Mouse (Mus musculus) cerebellum, adult 11 months (tissue): ENCODE measurements around the gene Mki67.
A peak's percentile ranks its signal among the peaks of the same experiment; 100 is the strongest.

Experiments used
- DNase-seq: peaks from one replicate; pipeline ENCODE4 v3.0.0; 2022

Gene Mki67

DNA sequence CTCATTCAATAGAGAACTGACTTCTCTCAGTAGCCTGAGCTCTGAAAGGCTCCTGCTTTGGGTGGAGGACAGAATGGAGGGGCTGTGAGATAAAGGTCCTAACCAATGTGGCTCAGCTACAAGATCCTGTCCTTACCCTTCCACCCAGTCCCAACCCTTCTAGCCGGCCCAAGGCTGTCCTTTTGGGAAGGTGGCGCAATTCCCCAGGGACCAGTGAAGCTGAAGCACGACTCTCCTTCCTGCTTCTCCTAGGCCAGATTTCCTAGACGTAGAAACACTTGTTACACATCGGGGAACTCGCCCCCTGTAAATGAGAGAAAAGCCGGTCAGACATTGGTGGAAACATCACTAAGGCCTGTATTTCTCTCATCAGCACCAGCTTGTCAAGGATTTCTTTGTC, 52.0 kb downstream of the Mki67 start:
- DNase-seq: no peak

DNA sequence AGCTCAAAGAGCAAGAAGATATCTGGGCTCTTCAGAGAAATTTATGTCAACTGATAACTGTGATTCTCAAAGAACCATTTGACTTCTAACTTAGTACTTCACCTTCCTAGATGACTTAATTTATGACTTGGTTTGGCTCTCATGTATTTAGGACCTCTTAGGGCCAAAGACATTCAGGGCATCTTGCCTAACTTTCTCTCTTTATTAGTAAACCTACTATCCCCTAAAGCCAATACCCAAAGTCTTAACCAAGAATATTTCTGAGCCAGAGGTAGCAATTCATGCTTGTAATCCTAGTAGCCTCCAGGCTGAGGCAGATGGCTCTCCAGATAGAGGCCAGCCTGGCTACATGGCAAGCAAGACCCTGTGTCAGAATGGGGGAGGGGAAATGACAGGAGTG, 55.8 kb downstream of the Mki67 start:
- DNase-seq: no peak

DNA sequence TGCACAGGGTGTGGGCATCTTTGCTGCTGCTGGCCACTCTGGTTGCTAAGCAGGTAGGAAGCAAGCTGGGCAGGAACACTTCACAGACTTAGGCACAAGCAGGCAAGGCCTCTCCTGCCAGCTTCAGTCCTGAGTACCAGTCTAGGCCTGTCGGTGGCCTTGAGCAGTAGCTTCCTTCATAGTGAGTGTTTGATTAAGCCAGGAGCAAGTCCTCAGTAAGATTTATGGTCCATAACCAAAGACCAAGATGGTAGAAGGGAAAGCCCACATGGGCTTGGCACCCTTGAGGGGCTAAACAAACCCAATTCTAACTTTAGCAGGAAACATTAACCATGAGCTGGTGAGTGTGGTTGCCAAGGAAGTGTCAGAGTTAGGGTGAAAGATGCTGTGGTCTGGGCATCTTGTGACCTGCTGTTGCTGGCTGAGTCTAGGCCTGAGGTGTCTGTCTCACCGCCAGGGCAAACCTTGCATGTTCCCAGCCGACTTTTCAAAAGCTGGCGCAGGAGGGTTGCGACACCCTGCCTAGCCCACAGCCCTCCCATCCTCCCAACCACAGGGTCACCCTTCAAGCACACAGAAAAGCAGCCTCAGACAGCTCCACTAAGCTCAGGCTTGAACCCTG, 56.7 kb downstream of the Mki67 start:
- DNase-seq: no peak

DNA sequence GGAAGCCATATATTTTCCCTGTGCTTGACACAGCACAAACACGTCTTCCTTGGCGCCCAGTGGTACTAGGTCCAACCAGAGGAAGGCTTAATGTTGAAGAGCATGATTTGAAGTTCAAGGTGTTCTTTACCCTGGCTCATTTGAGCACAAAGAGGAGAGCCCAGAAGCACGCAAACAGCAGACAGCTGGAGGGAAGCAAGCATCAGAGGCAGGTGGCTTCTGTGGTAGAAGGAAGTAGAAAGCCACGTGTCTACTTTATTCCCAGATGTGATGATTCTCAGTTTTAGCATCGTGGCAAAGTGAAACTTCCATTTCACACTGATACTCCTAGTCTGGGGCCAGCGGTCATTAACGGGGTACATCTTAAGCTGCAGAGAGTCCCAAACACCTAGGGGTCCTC, 58.0 kb downstream of the Mki67 start:
- DNase-seq: no peak

DNA sequence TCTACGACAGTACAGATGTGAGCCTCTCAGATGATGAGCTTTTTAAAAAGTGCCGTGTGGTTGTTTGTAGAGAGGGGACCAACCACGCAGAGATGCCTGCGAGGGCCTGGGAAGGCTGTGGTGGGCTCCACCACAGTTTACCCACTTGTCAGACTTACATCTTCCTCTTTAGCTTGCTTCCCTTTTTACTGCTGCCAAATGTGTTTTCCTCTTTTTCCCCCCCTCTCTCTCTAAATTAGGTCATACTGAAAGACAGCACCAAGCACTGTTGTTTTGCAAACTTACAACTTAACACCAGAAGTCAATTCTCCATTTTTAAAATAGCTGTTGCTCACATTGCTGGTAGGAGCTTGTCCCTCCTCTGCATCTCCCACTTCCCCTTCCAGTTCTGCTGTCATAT, 61.0 kb downstream of the Mki67 start:
- no peak for DNase-seq

DNA sequence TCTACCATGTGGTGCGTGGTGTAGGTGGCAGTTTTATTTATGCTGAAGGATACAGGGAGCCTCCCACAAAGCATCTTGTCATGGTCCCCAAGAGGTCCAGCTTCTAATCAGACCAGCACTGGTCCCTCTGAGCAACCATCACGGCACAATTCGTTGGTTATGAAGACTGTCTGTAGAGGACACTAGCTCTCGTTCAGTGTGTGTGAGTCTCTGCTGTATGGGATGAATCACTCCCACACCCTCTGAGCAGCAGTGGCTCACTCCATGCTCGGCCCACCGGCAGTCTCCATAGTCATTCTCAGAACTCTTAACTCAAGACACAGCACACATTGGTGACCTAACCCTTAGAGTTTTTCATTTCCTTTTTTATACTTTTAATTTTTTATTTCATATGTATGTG, 61.9 kb downstream of the Mki67 start:
- no peak for DNase-seq

DNA sequence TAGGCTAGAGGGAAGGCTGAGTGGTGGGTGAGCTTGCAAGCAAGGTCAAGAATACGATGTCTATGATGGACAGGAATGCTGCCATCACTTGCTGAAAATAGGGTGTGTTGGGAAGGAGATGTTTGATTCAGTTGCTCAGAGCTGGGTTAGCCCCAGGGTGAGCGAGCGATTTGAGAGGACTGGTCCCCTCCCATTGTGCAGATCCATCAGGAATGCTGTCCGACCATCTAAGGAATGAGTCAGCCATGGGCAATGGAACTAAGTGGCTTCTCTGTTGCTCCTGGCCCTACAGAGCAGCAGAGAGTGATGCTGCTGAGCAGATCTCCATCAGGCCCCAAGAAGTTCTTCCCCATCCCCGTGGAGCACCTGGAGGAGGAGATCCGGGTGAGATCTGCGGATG, 62.6 kb downstream of the Mki67 start:
- DNase-seq: no peak

DNA sequence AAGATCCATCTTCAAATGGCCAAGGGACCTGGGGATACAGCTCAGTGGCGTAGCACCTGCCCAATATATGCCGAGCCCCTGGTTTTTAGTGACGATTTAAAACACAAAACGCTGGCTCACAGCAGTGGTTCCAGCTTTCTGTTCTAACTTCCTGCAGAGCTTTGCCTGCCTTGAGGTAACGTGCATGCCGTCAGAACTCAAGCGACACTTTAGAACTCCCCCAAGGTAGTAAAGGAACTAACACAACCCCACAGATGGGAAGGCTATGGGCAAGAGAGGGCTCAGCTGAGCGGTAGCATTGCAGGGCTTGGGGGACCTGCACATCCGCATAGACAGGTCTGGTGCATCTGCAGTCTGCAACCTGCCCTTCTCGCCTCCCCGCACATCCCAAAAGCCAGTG, 63.4 kb downstream of the Mki67 start:
- DNase-seq: no peak

DNA sequence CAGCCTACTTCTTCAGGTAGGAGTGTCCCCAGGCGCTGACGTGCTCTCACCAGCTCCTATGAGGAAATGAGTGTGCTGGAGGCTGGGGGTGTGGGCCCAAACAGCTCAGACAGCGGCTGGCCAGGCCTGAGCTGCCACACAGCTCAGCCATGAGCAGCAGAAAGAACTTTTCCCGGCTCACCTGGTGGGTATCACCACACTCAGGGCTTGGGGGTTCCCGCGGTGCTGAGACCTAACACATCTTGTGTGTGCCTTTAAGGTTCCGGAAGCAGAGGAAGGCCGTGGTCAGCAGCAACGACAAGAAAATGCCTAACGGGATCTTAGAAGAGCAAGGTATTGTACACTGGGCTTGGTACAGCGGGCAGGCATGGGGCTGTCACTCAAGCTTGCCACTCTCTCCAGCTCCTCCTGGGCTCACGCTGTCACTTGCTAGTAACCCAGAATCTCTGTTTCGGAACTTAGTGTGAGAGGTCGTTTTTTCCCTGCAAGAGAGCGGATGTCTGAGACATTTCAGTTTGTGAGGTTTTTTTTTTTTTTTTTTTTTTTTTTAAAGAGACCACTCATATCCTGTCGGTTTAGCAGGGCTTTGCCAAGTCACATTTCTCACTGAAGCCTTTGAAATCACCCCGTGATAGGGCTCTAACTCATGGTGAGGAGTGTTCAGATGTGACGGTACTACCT, 64.2 kb downstream of the Mki67 start:
- DNase-seq: no peak

DNA sequence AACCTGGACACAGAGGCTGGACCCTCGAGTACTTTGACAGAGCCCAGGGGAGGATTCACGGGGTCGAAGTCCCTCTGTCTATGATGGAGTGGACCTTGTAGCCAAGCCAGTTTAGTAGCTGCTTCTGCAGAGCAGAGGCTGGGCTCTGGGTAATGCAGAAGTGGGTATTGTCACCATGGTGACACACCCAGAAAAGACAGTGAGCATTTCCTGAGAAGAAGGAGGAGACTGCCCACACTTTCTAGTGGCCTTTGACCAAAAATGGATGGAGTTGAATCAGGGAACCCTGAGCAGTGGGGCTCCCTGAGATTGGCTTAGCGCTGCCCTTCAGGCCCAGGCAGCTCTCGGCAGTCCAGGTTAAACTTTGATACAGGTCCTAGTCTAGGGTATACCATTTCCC, 66.1 kb downstream of the Mki67 start:
- no peak for DNase-seq

DNA sequence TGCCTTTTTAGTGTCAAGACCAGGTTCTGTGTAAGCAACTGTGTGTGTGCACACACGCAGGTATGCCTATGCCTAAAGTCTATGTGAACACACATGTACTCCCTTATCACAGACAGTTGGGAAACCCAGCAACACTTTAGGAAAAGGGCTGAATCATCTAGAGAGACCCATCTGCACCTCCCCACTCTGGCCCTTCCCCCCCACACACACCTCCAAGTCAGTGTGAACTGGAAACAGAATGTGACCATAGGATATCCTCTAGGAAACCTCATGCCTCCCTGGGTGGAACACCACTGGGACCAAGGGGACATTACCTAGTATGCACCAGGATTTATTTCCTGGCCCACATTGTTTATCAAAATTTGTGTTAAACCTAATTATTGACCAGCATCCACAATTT, 66.9 kb downstream of the Mki67 start:
- no peak for DNase-seq

DNA sequence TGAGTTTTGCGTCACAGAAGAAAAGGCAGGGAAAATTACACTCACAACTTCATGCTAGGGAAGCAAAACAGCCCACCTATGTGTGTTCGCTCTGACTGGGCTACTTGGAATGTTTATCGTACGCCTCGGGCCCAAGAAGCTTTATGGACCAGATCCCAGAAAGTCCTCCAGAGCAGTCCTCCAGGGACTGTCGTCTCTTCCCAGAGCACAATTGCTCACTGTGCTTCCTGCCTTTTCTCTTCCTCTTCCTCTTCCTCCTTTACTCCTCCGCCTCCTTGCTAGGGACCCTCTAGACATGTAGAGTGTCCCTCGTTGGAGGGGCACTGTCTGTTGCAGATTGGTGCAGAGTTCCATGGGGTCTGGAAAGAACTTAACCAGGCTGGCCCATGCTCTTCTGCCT, 67.3 kb downstream of the Mki67 start:
- DNase-seq: no peak

DNA sequence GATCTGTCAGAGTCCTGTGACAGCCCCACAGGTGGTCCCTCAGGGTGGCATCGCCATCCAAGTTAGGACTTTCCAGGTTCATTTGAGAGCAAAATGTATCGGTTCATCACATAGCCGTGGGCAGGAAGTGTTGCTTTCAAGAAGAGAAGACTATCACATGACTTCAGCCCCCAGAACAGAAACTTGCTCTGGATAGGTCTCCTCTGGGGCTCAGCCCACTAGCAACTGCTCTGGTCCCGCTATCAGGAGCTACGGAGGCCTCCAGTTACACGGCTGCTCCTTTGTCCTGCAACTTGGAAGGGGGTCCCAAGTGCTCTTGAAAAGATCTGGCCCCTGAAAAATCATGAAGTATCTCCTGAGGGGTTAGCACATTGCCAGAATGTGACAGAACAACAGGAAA, 69.2 kb downstream of the Mki67 start:
- DNase-seq: no peak

DNA sequence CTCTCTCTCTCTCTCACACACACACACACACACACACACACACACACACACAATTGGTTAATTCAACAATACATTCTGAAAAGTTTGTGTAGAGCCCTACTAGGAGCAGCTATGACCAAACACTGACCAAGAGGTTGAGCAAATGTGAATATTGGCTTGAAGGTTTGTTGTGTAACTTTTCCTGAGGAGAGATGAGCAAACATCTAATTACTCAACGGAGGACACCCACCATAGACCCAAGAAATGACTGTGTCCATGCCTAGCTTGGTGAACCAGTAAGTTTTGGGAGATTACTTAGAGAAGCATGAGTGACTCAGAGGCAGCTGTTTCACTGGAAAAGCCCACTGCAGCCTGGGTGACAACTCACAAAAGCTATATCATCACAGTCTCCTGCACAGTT, 71.7 kb downstream of the Mki67 start:
- DNase-seq: no peak

DNA sequence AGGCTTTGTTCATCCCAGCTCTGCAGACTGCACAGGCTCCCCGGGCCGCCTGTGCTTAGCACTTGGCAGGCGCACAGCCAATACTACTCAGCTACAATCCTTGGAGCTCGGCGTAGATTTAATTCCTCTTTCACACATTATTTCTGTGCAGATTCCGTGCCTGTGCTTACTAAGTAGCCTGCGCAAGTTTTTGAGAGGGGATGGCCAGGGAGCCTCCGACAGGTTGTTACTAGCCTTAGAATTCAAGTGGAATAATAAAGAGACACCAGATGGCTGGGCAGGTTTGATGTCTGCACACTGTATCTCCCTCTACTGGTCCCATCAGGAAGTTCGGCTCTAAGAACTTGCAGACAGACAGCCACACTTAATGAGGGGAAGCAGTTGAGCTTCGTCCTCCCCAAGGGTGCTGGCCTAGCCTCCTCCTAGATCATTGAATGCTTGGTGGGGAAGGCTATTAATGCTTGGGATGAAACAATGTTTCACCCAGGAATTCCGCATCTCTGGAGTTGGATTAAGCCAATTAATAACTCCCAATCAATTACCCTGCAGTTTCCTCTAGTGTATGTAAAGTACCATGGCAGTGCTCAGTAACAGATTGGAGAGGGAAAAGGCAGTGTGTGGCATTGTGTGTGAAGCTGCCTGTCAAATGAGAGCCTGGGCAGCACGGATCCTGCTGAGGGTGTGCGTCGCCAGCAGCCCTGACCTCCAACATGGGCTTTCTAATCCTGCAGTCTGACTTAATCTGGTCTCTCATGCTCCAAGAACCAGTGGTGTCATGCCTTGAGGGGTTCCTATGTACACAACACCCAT, 74.3 kb downstream of the Mki67 start:
- peak; percentile 54 for DNase-seq
